Mouse (Mus musculus): ENCODE results near the gene Gm10424.
"Not testable (repeated sequence)": the region's sequence is repeated elsewhere in the genome, so short reads cannot be mapped to it uniquely, and the experiment has no call there.

The Gm10424 gene

GRCm38 (mm10) chr5:95272668-95273067 lies at the start of gene Gm10424:
Gm10424 (minus strand) TSS chr5:95272768.
- not testable (repeated sequence) for DNase-seq (ENCODE audit: low spot score in 2 of 2)

DNA sequence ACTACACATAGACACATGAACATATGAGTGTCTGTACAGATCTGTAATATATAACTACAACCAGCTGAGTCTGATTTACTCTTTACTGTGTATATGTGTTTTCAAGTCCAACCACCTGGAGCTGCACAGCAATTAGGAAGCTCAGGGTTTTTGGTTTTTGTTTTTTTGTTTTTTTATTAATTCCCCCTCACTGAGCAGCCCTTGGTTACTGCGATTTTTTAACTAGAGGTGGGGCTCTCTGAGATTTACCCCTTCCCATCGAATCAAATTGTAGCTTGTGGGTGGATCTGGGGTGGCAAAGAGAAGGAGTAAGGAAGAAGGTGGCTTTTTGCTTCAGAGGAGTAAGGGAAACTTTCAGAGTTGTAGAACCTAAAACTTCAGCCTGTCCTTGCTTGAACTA lies 33.0 kb upstream of the Gm10424 start, which contains the start of gene Gm3259:
TSS of gene Gm3259 (plus strand) at position 301 of the 400 bp plus-strand sequence.
- not testable (repeated sequence) for DNase-seq (ENCODE audit: low spot score in 2 of 2)

All from frontal cortex, postnatal 25 days (tissue).